Mouse (Mus musculus): ENCODE data around the gene Nin. TPM values are rescaled to one million over a fixed set of nuclear protein-coding genes. Genes with fewer than 3 reads are reported as not detected.
A peak's percentile ranks its signal among the peaks of the same experiment; 100 is the strongest.

Gene Nin
- polyA plus RNA-seq, 1 experiment: 0.36 TPM

- Histone ChIP-seq H3K36me3 (ENCODE audit: control insufficient read depth, insufficient read depth, low read length) (no peaks in the 10 kb centered on the region), H3K4me1 (ENCODE audit: control insufficient read depth, insufficient read depth, low read length) (no peaks in the 10 kb centered on the region; the same call in 1 of the 2 replicates), H3K27me3 (ENCODE audit: control insufficient read depth, insufficient read depth, low read length) (no peaks in the 10 kb centered on the region), H3K4me3 (ENCODE audit: control insufficient read depth, low read depth, low read length) (no peak overlapping the region), H3K27ac (ENCODE audit: control insufficient read depth, insufficient read depth, low read depth, low read length) (no peak overlapping the region)
- TF ChIP-seq POLR2A (IDR thresholded peaks at IDR 0.05; ENCODE audit: control insufficient read depth, low read depth, low read length): no peak
- no peak for TF ChIP-seq CTCF (IDR thresholded peaks at IDR 0.05; ENCODE audit: control insufficient read depth, insufficient read depth, insufficient replicate concordance, low read depth, low read length)
These were observed 23.6 kb upstream of the Nin start for GRCm38 (mm10) chr12:70137095-70137494.

DNA sequence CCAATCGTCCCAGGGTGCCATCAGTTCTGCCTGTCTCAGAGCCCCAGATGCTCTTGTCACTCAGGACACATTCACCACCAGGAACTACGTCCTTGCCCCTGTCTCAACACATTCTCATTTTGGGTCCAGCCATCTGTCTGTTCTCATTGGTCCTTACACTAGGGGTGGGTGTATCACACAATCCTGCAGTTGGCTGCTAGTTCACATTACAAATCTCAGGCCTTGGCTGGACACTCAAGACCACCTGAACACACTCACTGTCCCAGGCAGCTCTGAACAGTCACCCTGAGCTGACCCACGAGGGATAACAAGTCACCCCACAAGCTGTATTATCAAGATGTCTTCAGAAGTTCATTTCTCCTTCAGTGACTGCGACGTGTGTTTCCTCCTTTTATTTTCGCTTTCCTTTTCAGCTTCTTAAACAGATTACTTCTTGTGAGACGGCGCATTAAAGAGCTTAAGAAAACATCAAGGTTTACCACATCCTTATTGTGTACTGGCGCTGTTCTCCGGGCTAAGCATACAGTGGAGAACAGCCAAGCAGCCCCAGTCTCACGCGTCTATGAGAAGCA lies 22.8 kb upstream of the Nin start:
- TF ChIP-seq POLR2A (IDR thresholded peaks at IDR 0.05; ENCODE audit: control insufficient read depth, low read depth, low read length) (no peak), CTCF (IDR thresholded peaks at IDR 0.05; ENCODE audit: control insufficient read depth, insufficient read depth, insufficient replicate concordance, low read depth, low read length) (no peak)
- Histone ChIP-seq H3K36me3 (ENCODE audit: control insufficient read depth, insufficient read depth, low read length) (no peaks in the 10 kb centered on the region), H3K4me3 (ENCODE audit: control insufficient read depth, low read depth, low read length) (no peak overlapping the region), H3K27ac (ENCODE audit: control insufficient read depth, insufficient read depth, low read depth, low read length) (no peak overlapping the region), H3K27me3 (ENCODE audit: control insufficient read depth, insufficient read depth, low read length) (no peaks in the 10 kb centered on the region), H3K4me1 (ENCODE audit: control insufficient read depth, insufficient read depth, low read length) (no peaks in the 10 kb centered on the region; the same call in 1 of the 2 replicates)

DNA sequence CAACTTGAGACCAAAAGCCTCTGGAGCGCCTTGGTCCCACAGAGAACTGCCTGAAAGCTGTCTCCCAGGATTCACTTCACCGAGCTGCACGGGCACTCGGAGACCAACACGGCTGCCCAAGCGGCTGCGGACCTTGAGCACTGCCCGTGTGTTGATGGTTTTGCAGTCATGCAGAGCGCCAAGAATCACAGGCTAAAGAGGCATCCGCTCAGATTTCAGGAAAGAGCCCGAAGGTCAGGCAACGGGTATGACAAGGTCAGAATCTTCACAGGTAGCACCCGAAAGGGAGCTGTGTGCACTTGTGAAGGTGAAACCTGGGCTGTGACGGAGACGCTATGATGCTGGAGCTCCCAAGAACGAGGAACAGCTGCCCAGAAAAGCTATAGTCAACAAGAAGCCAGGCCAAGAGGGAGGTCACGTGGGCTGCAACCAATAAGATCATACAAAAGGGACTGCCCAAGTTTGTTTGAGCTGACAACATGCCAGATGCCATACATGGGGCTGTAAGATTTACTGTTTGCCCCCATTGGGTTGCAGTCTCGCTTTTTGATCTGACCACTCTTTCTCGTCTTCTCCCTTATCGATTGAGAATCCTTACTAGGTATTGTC lies 21.2 kb upstream of the Nin start:
- H3K36me3 ChIP-seq (ENCODE audit: control insufficient read depth, insufficient read depth, low read length): no peaks in the 10 kb centered on the region
- no peak overlapping the region for H3K27ac ChIP-seq (ENCODE audit: control insufficient read depth, insufficient read depth, low read depth, low read length)
- no peaks in the 10 kb centered on the region for H3K27me3 ChIP-seq (ENCODE audit: control insufficient read depth, insufficient read depth, low read length)
- no peaks in the 10 kb centered on the region; the same call in 1 of the 2 replicates for H3K4me1 ChIP-seq (ENCODE audit: control insufficient read depth, insufficient read depth, low read length)
- TF ChIP-seq CTCF (IDR thresholded peaks at IDR 0.05; ENCODE audit: control insufficient read depth, insufficient read depth, insufficient replicate concordance, low read depth, low read length) (no peak), POLR2A (IDR thresholded peaks at IDR 0.05; ENCODE audit: control insufficient read depth, low read depth, low read length) (no peak)
- no peak overlapping the region for H3K4me3 ChIP-seq (ENCODE audit: control insufficient read depth, low read depth, low read length)

GRCm38 (mm10) chr12:70131042-70131675 lies 17.6 kb upstream of the Nin start:
- no peak for TF ChIP-seq CTCF (IDR thresholded peaks at IDR 0.05; ENCODE audit: control insufficient read depth, insufficient read depth, insufficient replicate concordance, low read depth, low read length)
- TF ChIP-seq POLR2A (IDR thresholded peaks at IDR 0.05; ENCODE audit: control insufficient read depth, low read depth, low read length): no peak
- Histone ChIP-seq H3K4me1 (ENCODE audit: control insufficient read depth, insufficient read depth, low read length) (no peaks in the 10 kb centered on the region; the same call in 1 of the 2 replicates), H3K4me3 (ENCODE audit: control insufficient read depth, low read depth, low read length) (peak overlapping the region; percentile 22), H3K27me3 (ENCODE audit: control insufficient read depth, insufficient read depth, low read length) (no peaks in the 10 kb centered on the region), H3K36me3 (ENCODE audit: control insufficient read depth, insufficient read depth, low read length) (no peaks in the 10 kb centered on the region), H3K27ac (ENCODE audit: control insufficient read depth, insufficient read depth, low read depth, low read length) (no peak overlapping the region)

GRCm38 (mm10) chr12:70129105-70129504 lies 15.6 kb upstream of the Nin start:
- Histone ChIP-seq H3K4me1 (ENCODE audit: control insufficient read depth, insufficient read depth, low read length) (no peaks in the 10 kb centered on the region), H3K27me3 (ENCODE audit: control insufficient read depth, insufficient read depth, low read length) (no peaks in the 10 kb centered on the region), H3K27ac (ENCODE audit: control insufficient read depth, insufficient read depth, low read depth, low read length) (no peak overlapping the region), H3K4me3 (ENCODE audit: control insufficient read depth, low read depth, low read length) (no peak overlapping the region), H3K36me3 (ENCODE audit: control insufficient read depth, insufficient read depth, low read length) (no peaks in the 10 kb centered on the region)
- TF ChIP-seq POLR2A (IDR thresholded peaks at IDR 0.05; ENCODE audit: control insufficient read depth, low read depth, low read length): no peak
- no peak for TF ChIP-seq CTCF (IDR thresholded peaks at IDR 0.05; ENCODE audit: control insufficient read depth, insufficient read depth, insufficient replicate concordance, low read depth, low read length)

DNA sequence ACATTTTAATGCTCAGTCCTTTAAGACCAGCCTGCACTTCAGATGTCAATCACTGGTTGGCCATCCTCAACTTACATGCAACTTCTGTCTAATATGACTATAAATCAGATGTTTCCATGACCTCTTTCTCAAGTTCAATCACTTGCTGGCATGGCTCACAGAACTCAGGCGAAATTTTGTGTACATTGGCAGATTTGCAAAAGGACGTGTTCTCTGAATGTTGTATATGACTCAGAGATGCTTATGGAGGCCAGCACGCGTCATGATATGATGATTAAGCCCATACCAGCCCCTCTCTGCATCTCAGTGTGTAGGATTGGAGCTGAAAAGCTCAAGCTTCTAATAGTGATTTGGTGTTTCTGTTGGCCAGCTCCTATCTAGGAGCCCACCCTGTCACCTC lies 13.1 kb upstream of the Nin start:
- Histone ChIP-seq H3K4me1 (ENCODE audit: control insufficient read depth, insufficient read depth, low read length) (no peaks in the 10 kb centered on the region), H3K27me3 (ENCODE audit: control insufficient read depth, insufficient read depth, low read length) (no peaks in the 10 kb centered on the region), H3K27ac (ENCODE audit: control insufficient read depth, insufficient read depth, low read depth, low read length) (no peak overlapping the region), H3K36me3 (ENCODE audit: control insufficient read depth, insufficient read depth, low read length) (no peaks in the 10 kb centered on the region), H3K4me3 (ENCODE audit: control insufficient read depth, low read depth, low read length) (no peak overlapping the region)
- TF ChIP-seq POLR2A (IDR thresholded peaks at IDR 0.05; ENCODE audit: control insufficient read depth, low read depth, low read length) (no peak), CTCF (IDR thresholded peaks at IDR 0.05; ENCODE audit: control insufficient read depth, insufficient read depth, insufficient replicate concordance, low read depth, low read length) (no peak)

- Histone ChIP-seq H3K27me3 (ENCODE audit: control insufficient read depth, insufficient read depth, low read length) (no peaks in the 10 kb centered on the region), H3K4me1 (ENCODE audit: control insufficient read depth, insufficient read depth, low read length) (no peaks in the 10 kb centered on the region), H3K36me3 (ENCODE audit: control insufficient read depth, insufficient read depth, low read length) (no peaks in the 10 kb centered on the region), H3K27ac (ENCODE audit: control insufficient read depth, insufficient read depth, low read depth, low read length) (no peak overlapping the region), H3K4me3 (ENCODE audit: control insufficient read depth, low read depth, low read length) (no peak overlapping the region)
- no peak for TF ChIP-seq POLR2A (IDR thresholded peaks at IDR 0.05; ENCODE audit: control insufficient read depth, low read depth, low read length)
- TF ChIP-seq CTCF (IDR thresholded peaks at IDR 0.05; ENCODE audit: control insufficient read depth, insufficient read depth, insufficient replicate concordance, low read depth, low read length): no peak
These were observed 6.0 kb upstream of the Nin start for GRCm38 (mm10) chr12:70119552-70119951.
